Comparison of ENCODE assay signal across 8 mouse cellular contexts in genomic region chr10:91228924-91229517, GRCm38 (mm10). TPM values are rescaled to one million over a fixed set of nuclear protein-coding genes. Genes with fewer than 3 reads are reported as not detected.
DNase-seq lines count a peak whose midpoint lies in the region; ATAC-seq and TF ChIP-seq lines count a peak whose summit lies in the region.

No protein-coding gene starts in this region.

- intact Hi-C loops in heart, postnatal 25 days (cut with DNase I) = no loop called here

- TF ChIP-seq CTCF in lung, postnatal 0 days (IDR thresholded peaks at IDR 0.05) = peak; percentile 24

- H3K4me3 ChIP-seq in lung, postnatal 0 days (ENCODE audit: low read depth, low read length) = no peak overlapping the region
- H3K4me3 ChIP-seq in limb, embryonic 11.5 days (ENCODE audit: low read depth, low read length) = no peak overlapping the region
- H3K4me3 ChIP-seq in stomach, embryonic 16.5 days (replicated peaks; ENCODE audit: low read length) = 0 out of 2 replicates have a peak overlapping the region, but pooled peaks have one; percentile 9

- no peaks in the 10 kb centered on the region for H3K36me3 ChIP-seq in lung, postnatal 0 days (ENCODE audit: insufficient read depth, low read length)
- H3K36me3 ChIP-seq in limb, embryonic 11.5 days (ENCODE audit: control insufficient read depth, insufficient read depth, low read length) = no peaks in the 10 kb centered on the region
- H3K36me3 ChIP-seq in stomach, embryonic 16.5 days (ENCODE audit: control insufficient read depth, insufficient read depth, low read length) = no peaks in the 10 kb centered on the region

- TF ChIP-seq EP300 in lung, postnatal 0 days (IDR thresholded peaks at IDR 0.05) = no peak

- DNase-seq in heart, adult 11 months = peak; percentile 64
- no peak for DNase-seq in heart, postnatal 25 days (ENCODE audit: low spot score)
- DNase-seq in lung, postnatal 0 days (ENCODE audit: low spot score) = peak; percentile 13
- no peak for DNase-seq in lung, postnatal 36 days
- DNase-seq in limb, embryonic 11.5 days (ENCODE audit: low spot score) = peak; percentile 50
- DNase-seq in adrenal gland, postnatal 4 days (ENCODE audit: low spot score in 2 of 2) = no peak
- no peak for DNase-seq in spleen, postnatal 36 days (ENCODE audit: low spot score in 2 of 2)

- no peaks in the 10 kb centered on the region for H3K9me3 ChIP-seq in lung, postnatal 0 days (ENCODE audit: low read length)
- H3K9me3 ChIP-seq in limb, embryonic 11.5 days (ENCODE audit: control insufficient read depth, low read length) = no peaks in the 10 kb centered on the region
- H3K9me3 ChIP-seq in stomach, embryonic 16.5 days (replicated peaks; ENCODE audit: control insufficient read depth, low read length) = no peaks in the 10 kb centered on the region

- H3K27me3 ChIP-seq in lung, postnatal 0 days (replicated peaks; ENCODE audit: insufficient read depth, low read length) = no peaks in the 10 kb centered on the region
- H3K27me3 ChIP-seq in limb, embryonic 11.5 days (ENCODE audit: control insufficient read depth, insufficient read depth, low read length) = no peaks in the 10 kb centered on the region
- no peaks in the 10 kb centered on the region for H3K27me3 ChIP-seq in stomach, embryonic 16.5 days (ENCODE audit: control insufficient read depth, insufficient read depth, low read length)

- 52% methylated on average over 6 of the region's 6 CpGs for WGBS in lung, postnatal 0 days
- WGBS in limb, embryonic 11.5 days = 44% methylated on average over 6 of the region's 6 CpGs
- WGBS in stomach, embryonic 16.5 days = 51% methylated on average over 6 of the region's 6 CpGs

- H3K9ac ChIP-seq in lung, postnatal 0 days (replicated peaks; ENCODE audit: low read depth) = no peak overlapping the region
- H3K9ac ChIP-seq in limb, embryonic 11.5 days (ENCODE audit: low read length) = no peak overlapping the region
- peak overlapping the region; percentile 29; the same call in 1 of the 2 replicates for H3K9ac ChIP-seq in stomach, embryonic 16.5 days (ENCODE audit: low read length)

- peaks cover 7% of the 10 kb centered on the region; the same call in 1 of the 2 replicates for H3K4me1 ChIP-seq in lung, postnatal 0 days (ENCODE audit: insufficient read depth, low read depth, low read length)
- peaks cover 14% of the 10 kb centered on the region for H3K4me1 ChIP-seq in limb, embryonic 11.5 days (ENCODE audit: control insufficient read depth, insufficient read depth, low read length)
- no peaks in the 10 kb centered on the region for H3K4me1 ChIP-seq in stomach, embryonic 16.5 days (ENCODE audit: control insufficient read depth, insufficient read depth, low read length)

- peak overlapping the region; percentile 1; the same call in 1 of the 2 replicates for H3K27ac ChIP-seq in lung, postnatal 0 days (ENCODE audit: low read length)
- H3K27ac ChIP-seq in limb, embryonic 11.5 days (replicated peaks; ENCODE audit: low read depth, low read length) = peak overlapping the region; percentile 52
- peak overlapping the region; percentile 54 for H3K27ac ChIP-seq in stomach, embryonic 16.5 days (ENCODE audit: low read length)

- H3K4me2 ChIP-seq in lung, postnatal 0 days (replicated peaks; ENCODE audit: low read depth, low read length) = peak overlapping the region; percentile 11; the same call in 1 of the 2 replicates
- peak overlapping the region; percentile 11; the same call in 1 of the 2 replicates for H3K4me2 ChIP-seq in limb, embryonic 11.5 days (ENCODE audit: low read depth, severe bottlenecking)
- peak overlapping the region; percentile 37 for H3K4me2 ChIP-seq in stomach, embryonic 16.5 days (ENCODE audit: low read depth, low read length)

- peak; percentile 52; the same call in 1 of the 2 replicates for ATAC-seq in lung, postnatal 0 days
- peak; percentile 22 for ATAC-seq in limb, embryonic 11.5 days (ENCODE audit: insufficient number of reproducible peaks, low FRiP score, low TSS enrichment, low read depth)
- peak; percentile 9; the same call in 1 of the 2 replicates for ATAC-seq in stomach, embryonic 16.5 days (ENCODE audit: insufficient read depth, low FRiP score)

RNA-seq across cellular contexts. Expression of gene Tmpo, which starts 47.9 kb away (rescaled TPM):
- total RNA-seq in heart, postnatal 25 days (2021) = 10 to 100 TPM; 40.1 to 45.7 TPM
- polyA plus RNA-seq in lung, postnatal 0 days (2015; fragmentation: Nextera tagmentation; extraction: Ambion mirVana) = 53.3 and 67.4 TPM in 2 replicates
- 359 and 371 TPM in 2 replicates for polyA plus RNA-seq in limb, embryonic 11.5 days (2014; fragmentation: Nextera tagmentation; extraction: Ambion mirVana)
- polyA plus RNA-seq in stomach, embryonic 16.5 days (2015; fragmentation: Nextera tagmentation; extraction: Ambion mirVana) = 109 and 132 TPM in 2 replicates
- 100 to 1,000 TPM; 203 to 231 TPM for total RNA-seq in adrenal gland, postnatal 4 days (2021)

Comparison
In these comparisons a context has a peak if more than half of its experiments do, and no peak if none do; other contexts are left out.
1. DNase-seq: peak in heart, adult 11 months (single experiment), lung, postnatal 0 days (single experiment) and limb, embryonic 11.5 days (single experiment); none in heart, postnatal 25 days (single experiment), lung, postnatal 36 days (single experiment), adrenal gland, postnatal 4 days (0 of 2) and spleen, postnatal 36 days (0 of 2).
2. H3K27ac ChIP-seq: peak in every context shown above with its lines; median percentile 54 in stomach, embryonic 16.5 days; 52 in limb, embryonic 11.5 days; 1 in lung, postnatal 0 days.
3. Peak in every context shown above with its lines, with median percentiles within 50 percentile points of each other: ATAC-seq and H3K4me2 ChIP-seq.